Comparison of ENCODE assay signal across 21 mouse cellular contexts in genomic region chr14:103529733-103530367, GRCm38 (mm10). TPM values are rescaled to one million over a fixed set of nuclear protein-coding genes. Genes with fewer than 3 reads are reported as not detected.
DNase-seq lines count a peak whose midpoint lies in the region; ATAC-seq and TF ChIP-seq lines count a peak whose summit lies in the region.
"Had no signal": no experiment of that assay in that cellular context is flagged by ENCODE, and none has a peak within 500 bp of the region (broad histone marks: within the 10 kb centered on the region; RNA-seq: fewer than 3 reads in every experiment).

No protein-coding gene starts in this region.

- H3K4me1 ChIP-seq in embryonic facial prominence, embryonic 14.5 days (ENCODE audit: control insufficient read depth, insufficient read depth, low read length): no peaks in the 10 kb centered on the region
- peaks cover 5% of the 10 kb centered on the region; the same call in 1 of the 2 replicates for H3K4me1 ChIP-seq in embryonic facial prominence, embryonic 10.5 days
- peaks cover 7% of the 10 kb centered on the region; the same call in 1 of the 2 replicates for H3K4me1 ChIP-seq in neural tube, embryonic 12.5 days
- H3K4me1 ChIP-seq in neural tube, embryonic 15.5 days: peaks cover 5% of the 10 kb centered on the region
- H3K4me1 ChIP-seq in midbrain, embryonic 11.5 days (ENCODE audit: control insufficient read depth, insufficient read depth, low read length): peaks cover 6% of the 10 kb centered on the region
- H3K4me1 ChIP-seq in cerebellum, adult 2 months (ENCODE audit: control insufficient read depth, insufficient read depth, low read length): no peaks in the 10 kb centered on the region
- H3K4me1 ChIP-seq: embryonic facial prominence, embryonic 15.5 days; heart, embryonic 15.5 days; limb, embryonic 12.5 days had no signal

- DNase-seq in embryonic facial prominence, embryonic 14.5 days (ENCODE audit: low spot score): no peak
- DNase-seq in embryonic facial prominence, embryonic 10.5 days (ENCODE audit: low spot score): no peak
- peak; percentile 87 for DNase-seq in midbrain, embryonic 11.5 days (ENCODE audit: low spot score, missing footprints)
- DNase-seq in cerebellum, adult 2 months: no peak
- DNase-seq in left cerebral cortex, adult 2 months (ENCODE audit: extremely low spot score in 1 of 2, low spot score in 2 of 2): no peak
- DNase-seq in left cerebral cortex, adult 18-20 months (ENCODE audit: low spot score in 2 of 2): no peak
- DNase-seq: adrenal gland, postnatal 10 days; cerebellum, adult 11 months; cerebellum, postnatal 36 days; gastrocnemius, postnatal 10 days; heart, adult 2 months; kidney, adult 11 months had no signal

- H3K36me3 ChIP-seq in embryonic facial prominence, embryonic 14.5 days (ENCODE audit: control insufficient read depth, insufficient read depth, low read length): no peaks in the 10 kb centered on the region
- no peaks in the 10 kb centered on the region for H3K36me3 ChIP-seq in embryonic facial prominence, embryonic 10.5 days (replicated peaks)
- H3K36me3 ChIP-seq in neural tube, embryonic 12.5 days: no peaks in the 10 kb centered on the region
- no peaks in the 10 kb centered on the region for H3K36me3 ChIP-seq in neural tube, embryonic 15.5 days
- no peaks in the 10 kb centered on the region for H3K36me3 ChIP-seq in midbrain, embryonic 11.5 days (ENCODE audit: control insufficient read depth, insufficient read depth, low read length)
- H3K36me3 ChIP-seq: embryonic facial prominence, embryonic 15.5 days; heart, embryonic 15.5 days; limb, embryonic 12.5 days had no signal

- no peak overlapping the region for H3K4me3 ChIP-seq in embryonic facial prominence, embryonic 14.5 days (ENCODE audit: low read depth, low read length)
- H3K4me3 ChIP-seq in embryonic facial prominence, embryonic 10.5 days: no peak overlapping the region
- no peak overlapping the region for H3K4me3 ChIP-seq in neural tube, embryonic 12.5 days
- no peak overlapping the region for H3K4me3 ChIP-seq in neural tube, embryonic 15.5 days (replicated peaks)
- no peak overlapping the region for H3K4me3 ChIP-seq in midbrain, embryonic 11.5 days (ENCODE audit: low read depth, low read length)
- H3K4me3 ChIP-seq in cerebellum, adult 2 months (replicated peaks; ENCODE audit: insufficient read depth, low read depth, low read length): no peak overlapping the region
- no peak overlapping the region for H3K4me3 ChIP-seq in left cerebral cortex, adult 2 months
- H3K4me3 ChIP-seq: embryonic facial prominence, embryonic 15.5 days; heart, adult 2 months; heart, embryonic 15.5 days; limb, embryonic 12.5 days had no signal

- H3K4me2 ChIP-seq in embryonic facial prominence, embryonic 14.5 days (ENCODE audit: low read depth, low read length): no peak overlapping the region
- H3K4me2 ChIP-seq in neural tube, embryonic 12.5 days (replicated peaks): no peak overlapping the region
- no peak overlapping the region for H3K4me2 ChIP-seq in neural tube, embryonic 15.5 days
- no peak overlapping the region for H3K4me2 ChIP-seq in midbrain, embryonic 11.5 days
- H3K4me2 ChIP-seq: embryonic facial prominence, embryonic 15.5 days; heart, embryonic 15.5 days; limb, embryonic 12.5 days had no signal

- no peak for TF ChIP-seq CTCF in cerebellum, adult 2 months (IDR thresholded peaks at IDR 0.05; ENCODE audit: borderline replicate concordance, insufficient read depth, low read depth, low read length)
- no peak for TF ChIP-seq CTCF in left cerebral cortex, adult 2 months (IDR thresholded peaks at IDR 0.05)

- 49% methylated on average over 13 of the region's 13 CpGs for WGBS in embryonic facial prominence, embryonic 14.5 days
- 35% methylated on average over 13 of the region's 13 CpGs for WGBS in embryonic facial prominence, embryonic 10.5 days
- WGBS in neural tube, embryonic 12.5 days: 36% methylated on average over 13 of the region's 13 CpGs
- WGBS in neural tube, embryonic 15.5 days: 25% methylated on average over 13 of the region's 13 CpGs
- WGBS in midbrain, embryonic 11.5 days: 36% methylated on average over 13 of the region's 13 CpGs
- 45% methylated on average over 13 of the region's 13 CpGs for WGBS in cerebellum, adult 2 months

- 0 out of 2 replicates have a peak, but pooled peaks have one; percentile 22 for ATAC-seq in embryonic facial prominence, embryonic 14.5 days (ENCODE audit: low read depth)
- ATAC-seq in neural tube, embryonic 12.5 days (ENCODE audit: low FRiP score, low read depth): 0 out of 2 replicates have a peak, but pooled peaks have one; percentile 13
- ATAC-seq in neural tube, embryonic 15.5 days (ENCODE audit: low FRiP score): no peak; the same call in 1 of the 2 replicates
- peak; percentile 52 for ATAC-seq in midbrain, embryonic 11.5 days (ENCODE audit: low FRiP score)

- intact Hi-C loops in left cerebral cortex, adult 2 months (cut with DNase I): loop anchor here (5.0 to 10.0 kb wide), 2 partner anchors 58 to 175 kb away; no protein-coding TSS in a partner anchor

- no peak for TF ChIP-seq POLR2A in cerebellum, adult 2 months (IDR thresholded peaks at IDR 0.05; ENCODE audit: borderline replicate concordance, insufficient read depth, low read length)

- peaks cover 8% of the 10 kb centered on the region; the same call in 1 of the 2 replicates for H3K9me3 ChIP-seq in embryonic facial prominence, embryonic 14.5 days (ENCODE audit: control insufficient read depth, low read length)
- no peaks in the 10 kb centered on the region for H3K9me3 ChIP-seq in embryonic facial prominence, embryonic 10.5 days
- H3K9me3 ChIP-seq in neural tube, embryonic 12.5 days: no peaks in the 10 kb centered on the region; the same call in 1 of the 2 replicates
- no peaks in the 10 kb centered on the region for H3K9me3 ChIP-seq in neural tube, embryonic 15.5 days (replicated peaks)
- H3K9me3 ChIP-seq in midbrain, embryonic 11.5 days (ENCODE audit: control insufficient read depth, low read length): no peaks in the 10 kb centered on the region
- H3K9me3 ChIP-seq: heart, embryonic 15.5 days had no signal

- H3K27me3 ChIP-seq in embryonic facial prominence, embryonic 14.5 days (replicated peaks; ENCODE audit: control insufficient read depth, insufficient read depth, low read length): no peaks in the 10 kb centered on the region
- no peaks in the 10 kb centered on the region for H3K27me3 ChIP-seq in embryonic facial prominence, embryonic 10.5 days (replicated peaks; ENCODE audit: low read depth, poor library complexity, severe bottlenecking)
- H3K27me3 ChIP-seq in neural tube, embryonic 12.5 days (replicated peaks): no peaks in the 10 kb centered on the region
- H3K27me3 ChIP-seq in neural tube, embryonic 15.5 days (replicated peaks): no peaks in the 10 kb centered on the region
- H3K27me3 ChIP-seq in midbrain, embryonic 11.5 days (ENCODE audit: control insufficient read depth, insufficient read depth, low read length): no peaks in the 10 kb centered on the region
- no peaks in the 10 kb centered on the region for H3K27me3 ChIP-seq in cerebellum, adult 2 months (ENCODE audit: control insufficient read depth, insufficient read depth, low read length)
- H3K27me3 ChIP-seq: embryonic facial prominence, embryonic 15.5 days; heart, embryonic 15.5 days; limb, embryonic 12.5 days had no signal

- H3K27ac ChIP-seq in embryonic facial prominence, embryonic 14.5 days (replicated peaks; ENCODE audit: low read depth, low read length): no peak overlapping the region
- no peak overlapping the region for H3K27ac ChIP-seq in embryonic facial prominence, embryonic 10.5 days (replicated peaks)
- no peak overlapping the region for H3K27ac ChIP-seq in neural tube, embryonic 12.5 days
- H3K27ac ChIP-seq in neural tube, embryonic 15.5 days (replicated peaks): no peak overlapping the region
- H3K27ac ChIP-seq in midbrain, embryonic 11.5 days (ENCODE audit: low read depth, low read length): no peak overlapping the region; the same call in 1 of the 2 replicates
- H3K27ac ChIP-seq in cerebellum, adult 2 months (ENCODE audit: insufficient read depth, low read length): no peak overlapping the region
- H3K27ac ChIP-seq in left cerebral cortex, adult 2 months: no peak overlapping the region
- H3K27ac ChIP-seq: embryonic facial prominence, embryonic 15.5 days; heart, adult 2 months; heart, embryonic 15.5 days; kidney, postnatal 0 days; limb, embryonic 12.5 days; liver, embryonic 14.5 days had no signal

- no peak overlapping the region for H3K9ac ChIP-seq in embryonic facial prominence, embryonic 14.5 days (ENCODE audit: low read depth, low read length)
- H3K9ac ChIP-seq in neural tube, embryonic 12.5 days: no peak overlapping the region
- no peak overlapping the region for H3K9ac ChIP-seq in neural tube, embryonic 15.5 days (replicated peaks)
- peak overlapping the region; percentile 16; the same call in 1 of the 2 replicates for H3K9ac ChIP-seq in midbrain, embryonic 11.5 days (ENCODE audit: low read length)
- H3K9ac ChIP-seq: embryonic facial prominence, embryonic 15.5 days; heart, embryonic 15.5 days; limb, embryonic 12.5 days; liver, embryonic 14.5 days had no signal

RNA-seq across cellular contexts. Expression of gene Scel, which starts 16.7 kb away (rescaled TPM):
- polyA plus RNA-seq in embryonic facial prominence, embryonic 14.5 days (2014; fragmentation: Nextera tagmentation; extraction: Ambion mirVana): 6.6 and 7.0 TPM in 2 replicates
- polyA plus RNA-seq in embryonic facial prominence, embryonic 10.5 days (2016; fragmentation: Nextera tagmentation; extraction: Ambion mirVana): 0.10 and 0.14 TPM in 2 replicates
- 0.15 TPM in 2 replicates for polyA plus RNA-seq in neural tube, embryonic 12.5 days (2016; fragmentation: Nextera tagmentation; extraction: Ambion mirVana)
- 0.14 and 0.45 TPM in 2 replicates for polyA plus RNA-seq in neural tube, embryonic 15.5 days (2015; fragmentation: Nextera tagmentation; extraction: Ambion mirVana)
- 0.11 and 0.33 TPM in 2 replicates for polyA plus RNA-seq in midbrain, embryonic 11.5 days (2014; fragmentation: Nextera tagmentation; extraction: Ambion mirVana)
- 0.87 and 0.98 TPM in 2 replicates for polyA plus RNA-seq in cerebellum, adult 2 months (2012; rRNA removed)
- 1 to 10 TPM in 1 of 2 experiments, under 1 TPM in 1; 0.95 to 1.1 TPM for total RNA-seq in left cerebral cortex, adult 2 months (2021)
- total RNA-seq in left cerebral cortex, adult 18-20 months (2021): 1 to 10 TPM; 1.4 to 2.1 TPM
- total RNA-seq: adrenal gland, postnatal 10 days; hematopoietic stem cell, adult 5-6 weeks; megakaryocyte progenitor cell, adult 5-6 weeks had no signal
